Mouse (Mus musculus): ENCODE measurements at regions not wholly inside any gene's neighbourhood (a gene's known extent, or its start where the extent isn't known, plus 50 kb on each side); places are given as distances from the start of the nearest gene placed in this dataset.
A peak's percentile ranks its signal among the peaks of the same experiment; 100 is the strongest.

DNA sequence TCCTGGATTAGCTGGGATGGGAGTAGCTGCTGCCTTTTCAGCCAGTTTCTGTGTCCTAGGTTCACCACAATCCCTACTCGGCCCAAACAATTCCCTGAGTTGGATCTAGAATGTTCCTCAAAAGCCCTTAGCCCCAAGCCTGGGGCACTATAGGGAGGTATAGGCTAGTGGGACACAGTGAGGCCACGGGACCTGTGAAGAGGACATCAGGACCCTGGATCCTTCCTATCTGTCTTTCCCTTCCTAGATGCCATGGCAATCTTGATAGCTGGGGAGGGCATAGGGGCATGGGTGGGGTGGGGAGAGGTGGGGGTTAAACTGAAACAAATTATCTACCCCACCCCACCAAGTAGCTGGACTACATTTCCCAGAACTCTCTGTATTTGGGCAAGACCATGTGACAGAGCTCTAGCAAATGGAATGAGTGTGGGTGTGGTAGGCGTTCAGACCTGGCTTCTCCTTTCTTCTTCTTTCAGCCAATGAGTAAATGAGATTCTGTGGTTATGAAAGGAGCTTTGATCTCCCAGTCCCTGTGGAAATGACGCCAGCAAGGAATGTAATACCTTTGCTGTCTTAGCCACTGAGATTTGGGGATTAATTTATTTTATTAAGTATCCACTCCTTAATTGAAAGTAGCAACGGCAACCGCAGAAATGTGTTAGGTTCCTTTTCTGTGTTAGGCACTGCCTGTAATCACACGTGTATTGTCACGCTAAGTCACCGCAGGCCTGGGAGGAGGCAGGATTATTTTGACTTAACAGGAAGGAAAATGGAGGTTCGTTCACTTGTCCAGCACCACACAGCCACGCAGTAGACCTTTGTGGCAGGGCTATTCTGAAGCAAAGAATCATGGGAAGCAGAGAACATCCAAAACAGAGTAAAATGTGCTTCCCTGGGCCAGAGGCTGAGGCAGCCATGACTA lies 246.6 kb downstream of the Cbln1 start:
- H3K4me3 ChIP-seq (ENCODE audit: low read length), result no peak overlapping the region
- no peaks in the 10 kb centered on the region for H3K4me1 ChIP-seq (ENCODE audit: control insufficient read depth, insufficient read depth, low read length)
- WGBS, result 80% methylated on average over 11 of the region's 11 CpGs
- H3K9me3 ChIP-seq (ENCODE audit: control insufficient read depth, low read length), result no peaks in the 10 kb centered on the region
- H3K27ac ChIP-seq (ENCODE audit: low read length), result no peak overlapping the region
- no peaks in the 10 kb centered on the region for H3K36me3 ChIP-seq (ENCODE audit: control insufficient read depth, insufficient read depth, low read length)
- no peak for ATAC-seq
- H3K4me2 ChIP-seq (ENCODE audit: low read depth, low read length), result no peak overlapping the region
- no peaks in the 10 kb centered on the region for H3K27me3 ChIP-seq (replicated peaks; ENCODE audit: control insufficient read depth, insufficient read depth, low read length)
- H3K9ac ChIP-seq (ENCODE audit: low read depth, low read length), result no peak overlapping the region

GRCm38 (mm10) chr8:87220581-87220980 lies 251.8 kb downstream of the Cbln1 start:
- no peaks in the 10 kb centered on the region for H3K36me3 ChIP-seq (ENCODE audit: control insufficient read depth, insufficient read depth, low read length)
- H3K9ac ChIP-seq (ENCODE audit: low read depth, low read length), result no peak overlapping the region
- ATAC-seq, result no peak
- no peak overlapping the region for H3K4me2 ChIP-seq (ENCODE audit: low read depth, low read length)
- no peak overlapping the region for H3K4me3 ChIP-seq (ENCODE audit: low read length)
- 81% methylated on average over 6 of the region's 6 CpGs for WGBS
- no peaks in the 10 kb centered on the region for H3K9me3 ChIP-seq (ENCODE audit: control insufficient read depth, low read length)
- H3K27me3 ChIP-seq (replicated peaks; ENCODE audit: control insufficient read depth, insufficient read depth, low read length), result no peaks in the 10 kb centered on the region
- no peak overlapping the region for H3K27ac ChIP-seq (ENCODE audit: low read length)
- H3K4me1 ChIP-seq (ENCODE audit: control insufficient read depth, insufficient read depth, low read length), result 0 out of 2 replicates have a peak, but pooled peaks cover 2% of the 10 kb centered on the region

DNA sequence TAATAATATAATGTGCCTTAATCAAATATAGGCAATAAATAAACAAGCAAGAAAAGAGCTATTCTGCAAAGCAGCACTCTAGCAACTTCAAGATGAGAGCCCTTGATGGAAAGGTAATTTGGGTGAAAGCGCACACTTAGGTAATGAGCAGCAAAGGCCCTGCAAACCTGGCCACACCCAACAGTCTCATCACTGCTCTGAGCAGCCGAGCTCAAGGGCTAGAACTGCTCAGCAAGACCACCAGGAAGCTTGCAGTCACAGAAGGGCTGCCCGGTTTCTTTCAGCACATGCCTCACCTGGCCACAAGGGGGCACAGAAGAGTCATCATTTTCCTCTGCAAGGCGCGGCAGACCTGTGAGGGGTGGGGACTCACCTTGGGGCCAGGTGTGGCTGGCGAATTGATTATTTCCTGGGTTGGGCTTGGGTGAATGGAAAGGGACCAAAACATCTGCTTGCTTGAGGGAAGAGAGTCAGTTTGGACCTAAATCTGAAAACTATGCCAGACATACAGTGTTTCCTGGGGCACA lies 253.4 kb downstream of the Cbln1 start:
- Histone ChIP-seq H3K9ac (ENCODE audit: low read depth, low read length) (no peak overlapping the region), H3K4me3 (ENCODE audit: low read length) (no peak overlapping the region), H3K27ac (ENCODE audit: low read length) (no peak overlapping the region), H3K4me1 (ENCODE audit: control insufficient read depth, insufficient read depth, low read length) (0 out of 2 replicates have a peak, but pooled peaks cover 2% of the 10 kb centered on the region), H3K27me3 (replicated peaks; ENCODE audit: control insufficient read depth, insufficient read depth, low read length) (no peaks in the 10 kb centered on the region), H3K9me3 (ENCODE audit: control insufficient read depth, low read length) (no peaks in the 10 kb centered on the region), H3K36me3 (ENCODE audit: control insufficient read depth, insufficient read depth, low read length) (no peaks in the 10 kb centered on the region), H3K4me2 (ENCODE audit: low read depth, low read length) (no peak overlapping the region)
- 15% methylated on average over 6 of the region's 6 CpGs for WGBS
- no peak for ATAC-seq

- no peak overlapping the region for H3K27ac ChIP-seq (ENCODE audit: low read length)
- 78% methylated on average over 10 of the region's 10 CpGs for WGBS
Observed at GRCm38 (mm10) chr8:87214962-87215361, 257.4 kb downstream of the Cbln1 start.

DNA sequence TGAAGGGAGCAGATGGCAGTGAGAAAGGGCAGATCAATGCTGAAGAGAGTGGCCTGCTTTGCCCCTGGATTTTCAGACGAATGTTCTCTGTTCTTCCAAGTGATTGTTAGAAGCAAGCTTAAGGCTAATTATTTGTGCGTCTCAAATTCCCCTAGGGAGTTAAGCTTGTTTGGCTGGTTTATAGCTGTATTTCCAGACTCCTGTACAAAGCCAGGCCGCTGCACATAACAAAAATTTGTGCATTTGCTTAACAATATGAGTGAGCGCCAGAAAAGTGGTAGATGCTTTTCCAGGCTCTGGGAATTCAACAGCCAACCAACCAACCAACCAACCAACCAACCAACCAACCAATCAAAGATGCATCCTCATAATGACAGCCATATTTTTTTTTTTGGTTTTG lies 261.9 kb downstream of the Cbln1 start:
- Histone ChIP-seq H3K9me3 (ENCODE audit: control insufficient read depth, low read length) (no peaks in the 10 kb centered on the region), H3K27me3 (replicated peaks; ENCODE audit: control insufficient read depth, insufficient read depth, low read length) (no peaks in the 10 kb centered on the region), H3K4me2 (ENCODE audit: low read depth, low read length) (no peak overlapping the region), H3K36me3 (ENCODE audit: control insufficient read depth, insufficient read depth, low read length) (no peaks in the 10 kb centered on the region), H3K9ac (ENCODE audit: low read depth, low read length) (no peak overlapping the region), H3K27ac (ENCODE audit: low read length) (no peak overlapping the region), H3K4me3 (ENCODE audit: low read length) (no peak overlapping the region), H3K4me1 (ENCODE audit: control insufficient read depth, insufficient read depth, low read length) (no peaks in the 10 kb centered on the region)
- 58% methylated on average over 4 of the region's 4 CpGs for WGBS
- no peak for ATAC-seq

More at GRCm38 (mm10) chr8:87214962-87215361, 257.4 kb downstream of the Cbln1 start:
- Histone ChIP-seq H3K9ac (ENCODE audit: low read depth, low read length) (no peak overlapping the region), H3K4me3 (ENCODE audit: low read length) (no peak overlapping the region), H3K27me3 (replicated peaks; ENCODE audit: control insufficient read depth, insufficient read depth, low read length) (no peaks in the 10 kb centered on the region), H3K4me2 (ENCODE audit: low read depth, low read length) (no peak overlapping the region), H3K9me3 (ENCODE audit: control insufficient read depth, low read length) (no peaks in the 10 kb centered on the region), H3K36me3 (ENCODE audit: control insufficient read depth, insufficient read depth, low read length) (no peaks in the 10 kb centered on the region), H3K4me1 (ENCODE audit: control insufficient read depth, insufficient read depth, low read length) (0 out of 2 replicates have a peak, but pooled peaks cover 2% of the 10 kb centered on the region)
- ATAC-seq, result no peak

DNA sequence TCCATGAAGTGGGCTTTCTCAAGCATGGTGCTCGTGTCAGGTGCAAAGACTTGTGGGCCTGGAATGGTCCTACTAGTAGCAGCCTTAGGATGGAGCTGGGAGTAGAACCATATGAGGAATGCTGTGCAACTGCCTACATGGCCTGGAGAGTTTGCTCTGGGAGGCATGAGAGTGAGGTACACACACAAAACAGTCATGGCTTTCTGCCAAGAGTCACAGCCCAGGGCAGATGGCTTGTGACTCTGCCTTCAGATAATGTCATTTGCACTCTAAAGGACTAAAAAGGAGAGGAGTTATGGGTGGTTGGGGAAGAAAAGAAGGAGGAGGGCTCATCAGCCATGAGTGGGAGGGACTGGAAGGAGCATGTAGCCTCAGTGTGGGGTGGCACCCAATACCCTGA lies 263.1 kb downstream of the Cbln1 start:
- Histone ChIP-seq H3K27me3 (replicated peaks; ENCODE audit: control insufficient read depth, insufficient read depth, low read length) (no peaks in the 10 kb centered on the region), H3K4me3 (ENCODE audit: low read length) (no peak overlapping the region), H3K36me3 (ENCODE audit: control insufficient read depth, insufficient read depth, low read length) (no peaks in the 10 kb centered on the region), H3K4me2 (ENCODE audit: low read depth, low read length) (no peak overlapping the region), H3K4me1 (ENCODE audit: control insufficient read depth, insufficient read depth, low read length) (no peaks in the 10 kb centered on the region), H3K9me3 (ENCODE audit: control insufficient read depth, low read length) (no peaks in the 10 kb centered on the region), H3K27ac (ENCODE audit: low read length) (no peak overlapping the region), H3K9ac (ENCODE audit: low read depth, low read length) (no peak overlapping the region)
- 79% methylated on average over 1 of the region's 1 CpGs for whole genome bisulfite sequencing
- ATAC-seq, result no peak

DNA sequence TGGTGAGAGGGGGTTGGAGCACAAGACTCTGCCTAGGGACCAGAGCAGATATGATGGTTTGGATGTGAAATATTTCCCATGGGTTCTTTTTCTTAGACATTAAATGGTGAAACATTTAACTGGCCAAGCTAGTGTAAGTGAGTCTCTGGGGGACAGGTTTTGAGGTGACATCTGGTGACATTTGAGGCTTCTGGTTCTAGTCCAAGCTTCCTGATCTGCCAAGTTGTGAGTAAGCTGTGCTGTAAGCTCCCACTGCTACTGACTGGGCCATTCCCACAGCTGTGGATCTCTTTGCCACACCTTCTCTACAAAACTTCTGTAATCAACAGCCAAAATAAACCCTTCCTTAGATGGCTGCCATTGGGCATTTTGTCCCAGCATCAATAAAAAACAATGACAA lies 264.4 kb downstream of the Cbln1 start:
- no peak for ATAC-seq
- no peaks in the 10 kb centered on the region for H3K36me3 ChIP-seq (ENCODE audit: control insufficient read depth, insufficient read depth, low read length)
- no peaks in the 10 kb centered on the region for H3K4me1 ChIP-seq (ENCODE audit: control insufficient read depth, insufficient read depth, low read length)
- H3K4me3 ChIP-seq (ENCODE audit: low read length), result no peak overlapping the region
- H3K4me2 ChIP-seq (ENCODE audit: low read depth, low read length), result no peak overlapping the region
- H3K9me3 ChIP-seq (ENCODE audit: control insufficient read depth, low read length), result no peaks in the 10 kb centered on the region
- H3K9ac ChIP-seq (ENCODE audit: low read depth, low read length), result no peak overlapping the region
- no peaks in the 10 kb centered on the region for H3K27me3 ChIP-seq (replicated peaks; ENCODE audit: control insufficient read depth, insufficient read depth, low read length)
- no peak overlapping the region for H3K27ac ChIP-seq (ENCODE audit: low read length)

DNA sequence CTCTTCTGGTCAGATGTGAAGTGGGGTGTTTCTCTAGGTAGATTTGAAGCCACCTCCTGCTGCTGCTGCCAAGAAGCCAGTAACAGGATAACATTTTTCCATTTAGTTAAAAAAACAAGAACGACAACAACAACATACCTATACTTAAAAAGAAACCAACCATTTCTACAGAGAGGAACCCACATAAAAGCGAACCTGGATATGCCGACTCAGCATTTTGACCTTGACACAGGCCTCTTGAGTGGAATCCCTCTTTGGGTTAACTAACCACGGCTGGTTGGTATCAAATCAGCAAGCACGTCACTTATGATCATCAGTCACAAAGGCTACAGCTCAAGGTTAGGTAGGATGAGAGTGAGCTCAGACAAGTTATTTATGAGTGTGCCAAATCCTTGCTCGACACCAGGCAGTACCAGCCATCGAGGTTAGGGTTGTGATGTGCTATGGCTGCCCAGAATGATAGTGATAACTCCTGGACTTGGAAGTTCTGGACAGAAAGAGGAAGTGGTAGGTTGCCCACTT lies 269.7 kb downstream of the Cbln1 start:
- 79% methylated on average over 7 of the region's 7 CpGs for WGBS
- H3K4me3 ChIP-seq (ENCODE audit: low read length), result no peak overlapping the region
- no peak overlapping the region for H3K27ac ChIP-seq (ENCODE audit: low read length)
- H3K4me2 ChIP-seq (ENCODE audit: low read depth, low read length), result no peak overlapping the region
- peaks cover 14% of the 10 kb centered on the region; the same call in 1 of the 2 replicates for H3K4me1 ChIP-seq (ENCODE audit: control insufficient read depth, insufficient read depth, low read length)
- no peaks in the 10 kb centered on the region for H3K27me3 ChIP-seq (replicated peaks; ENCODE audit: control insufficient read depth, insufficient read depth, low read length)
- no peak overlapping the region for H3K9ac ChIP-seq (ENCODE audit: low read depth, low read length)
- H3K36me3 ChIP-seq (ENCODE audit: control insufficient read depth, insufficient read depth, low read length), result no peaks in the 10 kb centered on the region
- no peak for ATAC-seq
- no peaks in the 10 kb centered on the region for H3K9me3 ChIP-seq (ENCODE audit: control insufficient read depth, low read length)

GRCm38 (mm10) chr8:87199461-87200131 lies 272.8 kb downstream of the Cbln1 start:
- H3K4me2 ChIP-seq (ENCODE audit: low read depth, low read length), result no peak overlapping the region
- 0 out of 2 replicates have a peak, but pooled peaks have one; percentile 46 for ATAC-seq
- peaks cover 15% of the 10 kb centered on the region; the same call in 1 of the 2 replicates for H3K4me1 ChIP-seq (ENCODE audit: control insufficient read depth, insufficient read depth, low read length)
- H3K9me3 ChIP-seq (ENCODE audit: control insufficient read depth, low read length), result no peaks in the 10 kb centered on the region
- H3K27ac ChIP-seq (ENCODE audit: low read length), result no peak overlapping the region
- H3K9ac ChIP-seq (ENCODE audit: low read depth, low read length), result no peak overlapping the region
- no peak overlapping the region for H3K4me3 ChIP-seq (ENCODE audit: low read length)
- WGBS, result 7% methylated on average over 8 of the region's 8 CpGs
- H3K27me3 ChIP-seq (replicated peaks; ENCODE audit: control insufficient read depth, insufficient read depth, low read length), result no peaks in the 10 kb centered on the region
- H3K36me3 ChIP-seq (ENCODE audit: control insufficient read depth, insufficient read depth, low read length), result no peaks in the 10 kb centered on the region

All from intestine, embryonic 16.5 days (tissue).